In the genomic region with DNA sequence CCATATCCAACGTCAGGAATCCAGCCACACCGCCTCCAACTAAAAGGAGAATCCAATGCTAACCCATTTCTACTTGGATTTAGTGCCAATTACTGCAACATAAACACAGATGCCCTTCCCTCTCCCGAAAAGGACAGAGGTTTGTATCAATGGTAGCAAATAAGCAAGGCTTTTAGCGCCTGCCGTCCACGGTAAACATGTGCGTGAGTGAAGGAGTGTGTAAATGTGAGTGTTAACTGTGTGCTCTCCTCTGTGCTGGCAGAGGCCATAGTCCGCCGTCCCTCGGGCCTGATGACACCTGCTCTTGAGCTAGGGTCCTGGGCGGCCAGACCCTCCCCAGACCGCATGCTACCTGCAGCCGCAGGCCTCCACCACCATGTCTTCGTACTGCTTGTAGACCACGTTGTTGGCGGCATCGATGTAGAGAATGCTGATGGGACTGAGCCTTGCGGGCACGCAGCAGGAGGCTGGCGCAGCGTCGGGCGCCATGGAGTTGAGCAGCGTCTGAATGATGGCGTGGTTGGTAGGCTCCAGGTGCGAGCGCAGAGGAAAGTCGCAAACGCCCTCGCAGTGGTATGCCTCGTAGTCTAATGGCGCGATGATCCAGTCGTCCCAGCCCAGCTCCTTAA, we compare ENCODE assay signal across 10 mouse cellular contexts. TPM values are rescaled to one million over a fixed set of nuclear protein-coding genes. Genes with fewer than 3 reads are reported as not detected.
A peak's percentile ranks its signal among the peaks of the same experiment; 100 is the strongest.
DNase-seq lines count a peak whose midpoint lies in the region; ATAC-seq lines count a peak whose summit lies in the region.
"Had no signal": no experiment of that assay in that cellular context is flagged by ENCODE, and none has a peak within 500 bp of the region (broad histone marks: within the 10 kb centered on the region; RNA-seq: fewer than 3 reads in every experiment).

No protein-coding gene starts in this region.

- DNase-seq in kidney, adult 11 months, result no peak
- no peak for DNase-seq in left cerebral cortex, postnatal 14 days (ENCODE audit: low spot score in 2 of 2)
- DNase-seq in urinary bladder, postnatal 36 days (ENCODE audit: low spot score in 2 of 2), result no peak
- DNase-seq: layer of hippocampus, adult 9-11 months had no signal

- no peak for ATAC-seq in kidney, embryonic 14.5 days (ENCODE audit: low FRiP score, low TSS enrichment)
- no peak for ATAC-seq in embryonic facial prominence, embryonic 12.5 days (ENCODE audit: insufficient number of reproducible peaks, insufficient read depth, low FRiP score, low TSS enrichment)
- ATAC-seq in intestine, embryonic 15.5 days, result 0 out of 2 replicates have a peak, but pooled peaks have one; percentile 2
- 0 out of 2 replicates have a peak, but pooled peaks have one; percentile 10 for ATAC-seq in neural tube, embryonic 12.5 days (ENCODE audit: low FRiP score, low read depth)
- ATAC-seq in activated CD4-positive, CD25-positive, alpha-beta regulatory T cell, adult 4 months, result no peak

- intact Hi-C loops in left cerebral cortex, postnatal 14 days (cut with DNase I), result no loop called here

- peak overlapping the region; percentile 56 for H3K4me2 ChIP-seq in kidney, embryonic 14.5 days (replicated peaks; ENCODE audit: low read depth, low read length)
- H3K4me2 ChIP-seq in embryonic facial prominence, embryonic 12.5 days (replicated peaks), result peak overlapping the region; percentile 78
- peak overlapping the region; percentile 68 for H3K4me2 ChIP-seq in intestine, embryonic 15.5 days (replicated peaks)
- H3K4me2 ChIP-seq in neural tube, embryonic 12.5 days (replicated peaks), result peak overlapping the region; percentile 60

- H3K36me3 ChIP-seq in kidney, embryonic 14.5 days (ENCODE audit: control insufficient read depth, insufficient read depth, low read length), result no peaks in the 10 kb centered on the region
- H3K36me3 ChIP-seq in embryonic facial prominence, embryonic 12.5 days, result no peaks in the 10 kb centered on the region
- no peaks in the 10 kb centered on the region for H3K36me3 ChIP-seq in intestine, embryonic 15.5 days
- H3K36me3 ChIP-seq in neural tube, embryonic 12.5 days, result no peaks in the 10 kb centered on the region

- peak overlapping the region; percentile 39 for H3K4me3 ChIP-seq in kidney, embryonic 14.5 days (ENCODE audit: low read length)
- peak overlapping the region; percentile 55 for H3K4me3 ChIP-seq in embryonic facial prominence, embryonic 12.5 days
- peak overlapping the region; percentile 34 for H3K4me3 ChIP-seq in intestine, embryonic 15.5 days (replicated peaks)
- H3K4me3 ChIP-seq in neural tube, embryonic 12.5 days, result peak overlapping the region; percentile 35

- 7% methylated on average over 32 of the region's 34 CpGs for WGBS in kidney, embryonic 14.5 days
- WGBS in embryonic facial prominence, embryonic 12.5 days, result 5% methylated on average over 34 of the region's 34 CpGs
- 6% methylated on average over 34 of the region's 34 CpGs for WGBS in intestine, embryonic 15.5 days
- WGBS in neural tube, embryonic 12.5 days, result 6% methylated on average over 34 of the region's 34 CpGs

- peak overlapping the region; percentile 12; the same call in 1 of the 2 replicates for H3K9ac ChIP-seq in kidney, embryonic 14.5 days (ENCODE audit: low read depth, low read length)
- no peak overlapping the region for H3K9ac ChIP-seq in embryonic facial prominence, embryonic 12.5 days
- no peak overlapping the region for H3K9ac ChIP-seq in intestine, embryonic 15.5 days
- no peak overlapping the region for H3K9ac ChIP-seq in neural tube, embryonic 12.5 days

- peaks cover 77% of the 10 kb centered on the region for H3K27me3 ChIP-seq in kidney, embryonic 14.5 days (ENCODE audit: control insufficient read depth, insufficient read depth, low read length)
- H3K27me3 ChIP-seq in embryonic facial prominence, embryonic 12.5 days, result peaks cover 82% of the 10 kb centered on the region
- peaks cover 77% of the 10 kb centered on the region for H3K27me3 ChIP-seq in intestine, embryonic 15.5 days (replicated peaks)
- H3K27me3 ChIP-seq in neural tube, embryonic 12.5 days (replicated peaks), result peaks cover 73% of the 10 kb centered on the region

- peaks cover 12% of the 10 kb centered on the region; the same call in 1 of the 2 replicates for H3K4me1 ChIP-seq in kidney, embryonic 14.5 days (ENCODE audit: control insufficient read depth, insufficient read depth, low read length)
- H3K4me1 ChIP-seq in embryonic facial prominence, embryonic 12.5 days, result peaks cover 23% of the 10 kb centered on the region
- H3K4me1 ChIP-seq in intestine, embryonic 15.5 days (replicated peaks), result peaks cover 30% of the 10 kb centered on the region
- H3K4me1 ChIP-seq in neural tube, embryonic 12.5 days, result peaks cover 29% of the 10 kb centered on the region

- no peak overlapping the region for H3K27ac ChIP-seq in kidney, embryonic 14.5 days (ENCODE audit: low read depth, low read length)
- no peak overlapping the region for H3K27ac ChIP-seq in embryonic facial prominence, embryonic 12.5 days
- H3K27ac ChIP-seq in intestine, embryonic 15.5 days, result no peak overlapping the region
- no peak overlapping the region for H3K27ac ChIP-seq in neural tube, embryonic 12.5 days

- H3K9me3 ChIP-seq in kidney, embryonic 14.5 days (ENCODE audit: control insufficient read depth, low read length), result no peaks in the 10 kb centered on the region
- H3K9me3 ChIP-seq in embryonic facial prominence, embryonic 12.5 days, result no peaks in the 10 kb centered on the region
- H3K9me3 ChIP-seq in intestine, embryonic 15.5 days, result no peaks in the 10 kb centered on the region
- H3K9me3 ChIP-seq in neural tube, embryonic 12.5 days, result no peaks in the 10 kb centered on the region

RNA-seq across cellular contexts. Expression of a gene that starts 4.1 kb away (rescaled TPM):
- polyA plus RNA-seq in kidney, embryonic 14.5 days (2014; fragmentation: Nextera tagmentation; extraction: Ambion mirVana), result 0.99 and 1.3 TPM in 2 replicates
- 1.8 and 2.5 TPM in 2 replicates for polyA plus RNA-seq in embryonic facial prominence, embryonic 12.5 days (2016; fragmentation: Nextera tagmentation; extraction: Ambion mirVana)
- polyA plus RNA-seq in intestine, embryonic 15.5 days (2015; fragmentation: Nextera tagmentation; extraction: Ambion mirVana), result not detected in 2 replicates
- 0.39 and 0.42 TPM in 2 replicates for polyA plus RNA-seq in neural tube, embryonic 12.5 days (2016; fragmentation: Nextera tagmentation; extraction: Ambion mirVana)
- not detected for polyA plus RNA-seq in activated CD4-positive, CD25-positive, alpha-beta regulatory T cell, adult 4 months (2017; shearing (Covaris generic))
- total RNA-seq in left cerebral cortex, postnatal 14 days (2021), result under 1 TPM; 0.48 to 0.63 TPM
- total RNA-seq: MEL had no signal

RNA-seq across cellular contexts. Expression of a gene that starts 15.5 kb away (rescaled TPM):
- 9.1 and 11.6 TPM in 2 replicates for polyA plus RNA-seq in kidney, embryonic 14.5 days (2014; fragmentation: Nextera tagmentation; extraction: Ambion mirVana)
- polyA plus RNA-seq in embryonic facial prominence, embryonic 12.5 days (2016; fragmentation: Nextera tagmentation; extraction: Ambion mirVana), result 19.1 and 20.3 TPM in 2 replicates
- polyA plus RNA-seq in intestine, embryonic 15.5 days (2015; fragmentation: Nextera tagmentation; extraction: Ambion mirVana), result 21.4 and 23.4 TPM in 2 replicates
- polyA plus RNA-seq in neural tube, embryonic 12.5 days (2016; fragmentation: Nextera tagmentation; extraction: Ambion mirVana), result 10.9 and 11.6 TPM in 2 replicates
- polyA plus RNA-seq in activated CD4-positive, CD25-positive, alpha-beta regulatory T cell, adult 4 months (2017; shearing (Covaris generic)), result 1 to 10 TPM; 3.3 TPM
- 10 to 100 TPM; 10.6 to 11.0 TPM for total RNA-seq in left cerebral cortex, postnatal 14 days (2021)

Comparison
In these comparisons a context has a peak if more than half of its experiments do, and no peak if none do; other contexts are left out.
1. ATAC-seq: peak in intestine, embryonic 15.5 days (single experiment) and neural tube, embryonic 12.5 days (single experiment); none in kidney, embryonic 14.5 days (single experiment), embryonic facial prominence, embryonic 12.5 days (single experiment) and activated CD4-positive, CD25-positive, alpha-beta regulatory T cell, adult 4 months (single experiment).
2. Peak in every context shown above with its lines, with median percentiles within 50 percentile points of each other: H3K4me2 ChIP-seq and H3K4me3 ChIP-seq.